26 mouse cellular contexts compared by ENCODE assay signal in genomic region chr6:61223563-61223962, GRCm38 (mm10). TPM values are rescaled to one million over a fixed set of nuclear protein-coding genes. Genes with fewer than 3 reads are reported as not detected.
"Had no signal": no experiment of that assay in that cellular context is flagged by ENCODE, and none has a peak within 500 bp of the region (broad histone marks: within the 10 kb centered on the region; RNA-seq: fewer than 3 reads in every experiment).

No protein-coding gene starts in this region.

- DNase-seq: kidney, adult 18-20 months; kidney, postnatal 36 days; layer of hippocampus, adult 9-11 months; liver; liver, postnatal 0 days; lung, embryonic 14.5 days; retina, postnatal 1 day; thymus, adult 2 months; thymus, postnatal 25 days had no signal

- ATAC-seq: hindbrain, postnatal 0 days; inflammation-experienced regulatory T-cells, adult 6 months; liver, postnatal 0 days; lung, postnatal 0 days; midbrain, embryonic 13.5 days; midbrain, embryonic 16.5 days had no signal

- H3K27ac ChIP-seq: hindbrain, postnatal 0 days; kidney, embryonic 15.5 days; layer of hippocampus, adult 2 months; limb, embryonic 10.5 days; limb, embryonic 13.5 days; liver, embryonic 14.5 days; macrophage; midbrain, embryonic 10.5 days; midbrain, embryonic 13.5 days; neural tube, embryonic 13.5 days; stomach, postnatal 0 days had no signal

- H3K27me3 ChIP-seq: kidney, embryonic 15.5 days; limb, embryonic 13.5 days; megakaryocyte, embryonic 14.5 days; midbrain, embryonic 13.5 days; neural tube, embryonic 13.5 days had no signal

- H3K4me1 ChIP-seq: megakaryocyte, embryonic 14.5 days; midbrain, embryonic 10.5 days; midbrain, embryonic 13.5 days; neural tube, embryonic 13.5 days had no signal

- H3K9ac ChIP-seq: kidney, embryonic 15.5 days; limb, embryonic 13.5 days; liver, embryonic 14.5 days; liver, postnatal 0 days; lung, embryonic 14.5 days; midbrain, embryonic 13.5 days; neural tube, embryonic 13.5 days had no signal

- H3K4me2 ChIP-seq: kidney, embryonic 15.5 days; limb, embryonic 13.5 days; lung, embryonic 14.5 days; midbrain, embryonic 13.5 days; neural tube, embryonic 13.5 days had no signal

- H3K36me3 ChIP-seq: kidney, embryonic 15.5 days; limb, embryonic 10.5 days; limb, embryonic 13.5 days; midbrain, embryonic 10.5 days; midbrain, embryonic 13.5 days; neural tube, embryonic 13.5 days had no signal

- H3K9me3 ChIP-seq: kidney, embryonic 15.5 days; limb, embryonic 10.5 days; limb, embryonic 13.5 days; megakaryocyte, embryonic 14.5 days; midbrain, embryonic 10.5 days; midbrain, embryonic 13.5 days; neural tube, embryonic 13.5 days had no signal

- H3K4me3 ChIP-seq: kidney, embryonic 15.5 days; layer of hippocampus, adult 2 months; limb, embryonic 10.5 days; limb, embryonic 13.5 days; megakaryocyte, embryonic 14.5 days; midbrain, embryonic 10.5 days; midbrain, embryonic 13.5 days; myocyte; neural tube, embryonic 13.5 days had no signal

RNA-seq across cellular contexts. Expression of gene Ccser1, which starts 43.4 kb away (rescaled TPM):
- total RNA-seq: monocyte, adult 5-6 weeks had no signal
- polyA plus RNA-seq: inflammation-experienced regulatory T-cells, adult 6 months; macrophage had no signal
